Mouse (Mus musculus) olfactory bulb, adult 2 months (tissue): ENCODE measurements around the gene Mta1. TPM values are rescaled to one million over a fixed set of nuclear protein-coding genes. Genes with fewer than 3 reads are reported as not detected.

Source experiments
- H3K27ac ChIP-seq: fragments of 200-500 bp; 2 replicates; pipeline ENCODE4 v1.5.1; 2012; ENCODE audit warnings: low read depth, low read length; ENCODE audit not compliant: insufficient read depth
- H3K4me1 ChIP-seq: fragments of 200-500 bp; 2 replicates; pipeline ENCODE4 v1.6.1; 2012; ENCODE audit warnings: low read length; ENCODE audit not compliant: control insufficient read depth, insufficient read depth
- H3K4me3 ChIP-seq: fragments of 200-500 bp; 2 replicates; pipeline ENCODE4 v1.5.1; 2012; ENCODE audit warnings: mild to moderate bottlenecking, low read depth, low read length, moderate library complexity; ENCODE audit not compliant: insufficient read depth
- CTCF ChIP-seq: fragments of 200-500 bp; IDR thresholded peaks from 2 replicates; pipeline ENCODE4 v1.5.1; 2012; ENCODE audit warnings: low read depth, mild to moderate bottlenecking, low read length, moderate library complexity; ENCODE audit not compliant: insufficient read depth
- POLR2A ChIP-seq: fragments of 200-500 bp; IDR thresholded peaks from 2 replicates; pipeline ENCODE4 v1.6.1; 2012; ENCODE audit warnings: mild to moderate bottlenecking, low read depth, low read length, moderate library complexity; ENCODE audit not compliant: insufficient read depth
- WGBS: fragments of 180-500 bp; shearing (Covaris S2); methylation state at CpG from one replicate; pipeline ENCODE4 v1.1.7; 2018; 5-methylcytosine and 5-hydroxymethylcytosine counted together
- polyA plus RNA-seq: library from polyadenylated mRNA; stranded (reverse); fragments of >200 nt; gene quantifications from 2 replicates; pipeline ENCODE4 v1.2.4, GENCODE M21; 2012; ENCODE audit warnings: low replicate concordance; ENCODE audit not compliant: missing spikeins, insufficient read depth, insufficient read length

Gene Mta1
- polyA plus RNA-seq, 1 experiment = not detected

GRCm38 (mm10) chr12:113155887-113156539, 57.9 kb downstream of the Mta1 start, which contains the start of gene Tedc1:
Gene Tedc1 (plus strand): TSS chr12:113156421.
- under 1% methylated on average over 46 of the region's 46 CpGs for WGBS
- peak within 1 kb of the TSS; percentile 9; the same call in 1 of the 2 replicates for H3K27ac ChIP-seq

GRCm38 (mm10) chr12:113156540-113156929, 58.5 kb downstream of the Mta1 start:
- H3K4me3 ChIP-seq = peak overlapping the region; percentile 54
- TF ChIP-seq CTCF = no peak
- TF ChIP-seq POLR2A = no peak
- 1% methylated on average over 23 of the region's 23 CpGs for WGBS

More at GRCm38 (mm10) chr12:113155887-113156539, 57.9 kb downstream of the Mta1 start, which contains the start of gene Tedc1:
- TF ChIP-seq CTCF = peak; percentile 96
- no peak for TF ChIP-seq POLR2A
- Histone ChIP-seq H3K4me1 (peaks cover 21% of the 10 kb centered on the region), H3K4me3 (peak within 1 kb of the TSS; percentile 54)

DNA sequence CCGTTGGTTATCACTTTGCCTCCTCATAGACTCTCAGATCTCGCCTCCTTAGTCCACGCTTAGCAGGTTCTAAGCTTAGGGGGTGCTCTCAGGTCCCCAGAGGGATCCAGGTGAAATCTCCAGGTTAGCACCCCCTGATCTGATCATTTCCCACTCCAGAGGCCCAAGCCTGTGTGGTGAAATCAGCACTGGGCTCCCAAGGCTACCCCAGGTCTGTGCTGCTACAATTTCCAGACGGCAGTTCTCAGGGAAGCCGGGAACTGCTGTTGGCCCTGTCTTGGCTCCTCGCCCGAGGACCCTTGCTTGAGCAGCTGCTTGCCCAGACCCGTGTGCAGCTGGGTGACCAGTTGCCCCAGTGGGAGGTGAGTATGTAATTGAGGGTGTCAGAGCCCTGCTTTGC, 58.9 kb downstream of the Mta1 start:
- H3K4me1 ChIP-seq = peaks cover 15% of the 10 kb centered on the region
- no peak overlapping the region for H3K27ac ChIP-seq
- no peak overlapping the region for H3K4me3 ChIP-seq
- no peak for TF ChIP-seq POLR2A
- TF ChIP-seq CTCF = no peak
- 21% methylated on average over 8 of the region's 8 CpGs for WGBS

More at GRCm38 (mm10) chr12:113156540-113156929, 58.5 kb downstream of the Mta1 start:
- no peak overlapping the region for H3K27ac ChIP-seq
- peaks cover 20% of the 10 kb centered on the region for H3K4me1 ChIP-seq

GRCm38 (mm10) chr12:113157521-113157920, 59.4 kb downstream of the Mta1 start:
- no peak overlapping the region for H3K4me3 ChIP-seq
- H3K27ac ChIP-seq = no peak overlapping the region
- 87% methylated on average over 8 of the region's 8 CpGs for WGBS
- TF ChIP-seq CTCF = no peak
- TF ChIP-seq POLR2A = no peak
- peaks cover 14% of the 10 kb centered on the region for H3K4me1 ChIP-seq

- peaks cover 17% of the 10 kb centered on the region for H3K4me1 ChIP-seq
- H3K27ac ChIP-seq = no peak overlapping the region
- 93% methylated on average over 8 of the region's 8 CpGs for WGBS
- no peak overlapping the region for H3K4me3 ChIP-seq
- no peak for TF ChIP-seq POLR2A
- no peak for TF ChIP-seq CTCF
Measured at GRCm38 (mm10) chr12:113157971-113158370, 59.9 kb downstream of the Mta1 start.

GRCm38 (mm10) chr12:113163561-113164006, 65.5 kb downstream of the Mta1 start:
- Histone ChIP-seq H3K27ac (peak overlapping the region; percentile 76), H3K4me3 (no peak overlapping the region), H3K4me1 (peaks cover 11% of the 10 kb centered on the region)
- WGBS = 65% methylated on average over 11 of the region's 11 CpGs
- TF ChIP-seq CTCF (no peak), POLR2A (no peak)

DNA sequence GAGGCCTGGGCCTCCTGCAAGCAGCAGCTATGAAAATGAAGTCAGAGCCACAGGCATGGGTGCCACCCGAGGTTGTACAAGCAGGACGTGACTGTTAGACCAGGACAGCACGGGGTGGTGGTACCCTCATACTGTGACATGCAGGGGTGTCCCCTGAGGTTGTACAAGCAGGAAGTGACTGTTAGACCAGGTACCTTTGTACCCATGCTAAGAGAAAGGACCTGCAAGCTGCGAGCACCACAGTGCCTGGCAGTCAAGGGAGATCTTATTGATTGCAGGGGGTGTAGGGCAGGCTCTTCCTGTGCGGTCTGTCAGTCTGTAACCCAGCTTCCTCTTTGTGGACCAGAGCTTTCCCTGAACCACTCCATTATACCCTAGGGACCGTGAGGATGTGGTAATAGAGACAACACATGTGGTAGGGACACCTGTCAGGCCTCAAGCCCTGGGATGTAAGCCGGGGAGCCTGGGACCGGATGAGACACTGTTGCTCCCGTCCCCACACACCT, 70.0 kb downstream of the Mta1 start:
- Histone ChIP-seq H3K4me3 (no peak overlapping the region), H3K4me1 (peaks cover 7% of the 10 kb centered on the region), H3K27ac (no peak overlapping the region)
- 88% methylated on average over 9 of the region's 9 CpGs for whole genome bisulfite sequencing
- no peak for TF ChIP-seq POLR2A
- TF ChIP-seq CTCF = no peak

- TF ChIP-seq CTCF (no peak), POLR2A (no peak)
- no peaks in the 10 kb centered on the region for H3K4me1 ChIP-seq
- H3K4me3 ChIP-seq = no peak overlapping the region
- WGBS = 89% methylated on average over 18 of the region's 18 CpGs
- H3K27ac ChIP-seq = no peak overlapping the region
Measured at GRCm38 (mm10) chr12:113176960-113177725, 79.1 kb downstream of the Mta1 start.

- no peak overlapping the region for H3K27ac ChIP-seq
- 86% methylated on average over 4 of the region's 4 CpGs for WGBS
- H3K4me3 ChIP-seq = no peak overlapping the region
- TF ChIP-seq CTCF (no peak), POLR2A (no peak)
- peaks cover 9% of the 10 kb centered on the region for H3K4me1 ChIP-seq
Measured at GRCm38 (mm10) chr12:113181020-113181419, 82.9 kb downstream of the Mta1 start.
